Mouse (Mus musculus) hindbrain, embryonic 10.5 days (tissue): ENCODE measurements around the gene Pheta1. TPM values are rescaled to one million over a fixed set of nuclear protein-coding genes. Genes with fewer than 3 reads are reported as not detected.

Source experiments
- DNase-seq: peaks from one replicate; pipeline ENCODE4 v3.0.0-alpha.2; 2017; ENCODE audit warnings: low spot score
- H3K27ac ChIP-seq: fragments of 300-500 bp; sonication (generic); 2 replicates; pipeline ENCODE4 v1.5.1; 2016; ENCODE audit warnings: mild to moderate bottlenecking, moderate library complexity
- H3K27me3 ChIP-seq: fragments of 300-500 bp; sonication (generic); 2 replicates; pipeline ENCODE4 v1.6.1; 2016; ENCODE audit warnings: mild to moderate bottlenecking; ENCODE audit not compliant: poor library complexity, insufficient read depth, severe bottlenecking
- H3K36me3 ChIP-seq: fragments of 300-500 bp; sonication (generic); 2 replicates; pipeline ENCODE4 v1.6.1; 2016; ENCODE audit warnings: mild to moderate bottlenecking, moderate library complexity
- H3K4me1 ChIP-seq: fragments of 300-500 bp; sonication (generic); replicated peaks from 2 replicates; pipeline ENCODE4 v1.6.1; 2016; ENCODE audit warnings: mild to moderate bottlenecking
- H3K4me3 ChIP-seq: fragments of 300-500 bp; sonication (generic); 2 replicates; pipeline ENCODE4 v1.5.1; 2016; ENCODE audit warnings: mild to moderate bottlenecking, moderate library complexity
- H3K9me3 ChIP-seq: fragments of 300-500 bp; sonication (generic); 2 replicates; pipeline ENCODE4 v1.6.1; 2016; ENCODE audit warnings: mild to moderate bottlenecking, moderate library complexity
- WGBS: fragments of 180-500 bp; shearing (Covaris S2); methylation state at CpG from one replicate; pipeline ENCODE4 v1.1.7; 2016; 5-methylcytosine and 5-hydroxymethylcytosine counted together
- polyA plus RNA-seq: library from polyadenylated mRNA; unstranded; fragments of >200 nt; fragmentation: Nextera tagmentation; extraction: Ambion mirVana; gene quantifications from 2 replicates; pipeline ENCODE4 v1.2.1, GENCODE M21; 2016

Pheta1 gene
- polyA plus RNA-seq, 1 experiment from 2014 or later = 54.5 TPM

DNA sequence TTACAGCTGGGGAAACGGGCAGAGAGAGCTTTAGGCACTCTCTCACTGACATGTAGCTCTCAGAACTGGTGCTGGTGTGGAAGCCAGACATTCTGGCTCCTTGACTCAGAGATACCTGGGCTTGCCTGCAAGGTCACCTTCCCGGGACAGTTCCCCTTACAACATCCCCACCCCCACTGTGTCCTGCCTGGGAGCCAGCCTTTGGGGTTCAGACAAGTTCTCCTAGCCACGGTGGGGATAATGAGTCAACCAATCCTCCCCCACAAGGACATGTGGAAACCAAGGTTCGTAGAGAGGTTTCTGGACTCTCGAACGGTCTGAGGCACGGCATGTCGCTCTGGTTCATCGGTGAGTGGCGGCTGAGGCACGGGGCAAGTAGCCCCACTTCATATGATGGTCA lies 8.0 kb downstream of the Pheta1 start:
- DNase-seq = no peak

DNA sequence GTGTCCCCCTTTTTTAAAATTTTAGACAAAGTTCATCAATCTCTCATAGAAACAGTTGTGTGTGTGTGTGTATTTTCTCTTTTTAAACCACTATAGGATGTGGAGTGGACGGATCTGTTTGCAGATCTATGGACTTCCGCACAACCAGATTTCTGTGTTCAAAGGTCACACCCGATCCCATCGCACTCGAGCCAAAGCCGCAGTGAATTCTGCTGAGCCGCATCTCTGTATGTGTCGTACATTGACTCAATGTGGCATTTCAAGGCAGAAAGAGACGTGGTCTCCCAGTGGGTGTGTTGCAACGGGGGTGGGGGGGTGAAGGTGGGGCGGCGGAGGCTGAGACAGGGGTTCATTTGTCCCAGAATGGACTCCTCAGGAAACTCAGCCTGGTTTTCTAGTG lies 9.6 kb downstream of the Pheta1 start:
- Histone ChIP-seq H3K27ac (no peak overlapping the region), H3K4me3 (no peak overlapping the region), H3K27me3 (no peaks in the 10 kb centered on the region), H3K9me3 (peaks cover 12% of the 10 kb centered on the region), H3K4me1 (peaks cover 23% of the 10 kb centered on the region), H3K36me3 (peaks cover 65% of the 10 kb centered on the region)
- no peak for DNase-seq
- WGBS = 90% methylated on average over 12 of the region's 12 CpGs

More for the DNA sequence above, 8.0 kb downstream of the Pheta1 start:
- Histone ChIP-seq H3K27me3 (no peaks in the 10 kb centered on the region), H3K4me1 (peaks cover 33% of the 10 kb centered on the region), H3K36me3 (peaks cover 81% of the 10 kb centered on the region), H3K9me3 (peaks cover 12% of the 10 kb centered on the region), H3K27ac (no peak overlapping the region), H3K4me3 (no peak overlapping the region)
- 88% methylated on average over 11 of the region's 11 CpGs for whole genome bisulfite sequencing

DNA sequence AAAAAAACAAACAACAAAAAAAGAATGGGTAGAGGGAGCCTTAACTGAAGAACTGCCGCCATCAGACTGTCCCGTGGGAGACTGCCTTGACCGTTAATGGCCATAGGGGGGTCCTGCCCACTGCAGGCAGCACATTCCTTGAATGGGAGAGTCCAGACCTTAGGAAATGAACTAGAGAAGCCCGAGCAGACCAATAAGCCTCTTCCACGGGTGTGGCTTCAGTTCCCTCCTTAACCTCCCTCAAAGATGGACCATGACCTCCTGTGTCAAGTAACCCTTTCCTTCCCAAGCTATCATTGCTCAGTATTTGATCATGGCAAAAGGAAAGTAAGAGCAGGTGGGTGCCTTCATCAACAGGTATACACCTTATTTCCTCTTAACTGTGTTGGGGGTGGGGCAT lies 13.2 kb downstream of the Pheta1 start:
- no peak overlapping the region for H3K27ac ChIP-seq
- DNase-seq = no peak
- WGBS = 56% methylated on average over 5 of the region's 5 CpGs
- peaks cover 8% of the 10 kb centered on the region for H3K4me1 ChIP-seq
- peaks cover 12% of the 10 kb centered on the region for H3K9me3 ChIP-seq
- no peak overlapping the region for H3K4me3 ChIP-seq
- peaks cover 9% of the 10 kb centered on the region; the same call in 1 of the 2 replicates for H3K27me3 ChIP-seq
- H3K36me3 ChIP-seq = peaks cover 33% of the 10 kb centered on the region

DNA sequence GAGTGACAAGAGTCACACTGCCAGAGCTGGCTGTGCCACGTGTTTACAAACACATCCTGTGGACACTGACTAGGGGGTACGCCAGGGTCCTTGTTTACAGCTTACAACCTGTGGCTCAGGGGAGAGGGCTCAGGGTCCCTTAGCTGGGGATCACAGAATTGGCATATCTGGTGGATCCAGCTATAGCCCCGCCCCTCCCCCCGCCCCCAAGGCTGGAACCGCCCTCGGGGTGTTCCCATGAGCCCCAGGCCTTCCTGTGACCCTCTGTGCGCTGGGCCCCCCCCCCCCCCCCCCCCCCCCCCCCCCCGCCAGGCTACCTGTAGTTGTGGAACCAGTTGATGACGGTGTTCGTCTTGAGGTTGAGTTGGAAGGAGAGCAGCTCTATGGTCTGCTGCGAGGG lies 15.5 kb downstream of the Pheta1 start:
- peaks cover 34% of the 10 kb centered on the region for H3K36me3 ChIP-seq
- WGBS = 8% methylated on average over 10 of the region's 11 CpGs
- peak overlapping the region; percentile 23; the same call in 1 of the 2 replicates for H3K4me3 ChIP-seq
- H3K27ac ChIP-seq = peak overlapping the region; percentile 35; the same call in 1 of the 2 replicates
- peaks cover 12% of the 10 kb centered on the region for H3K9me3 ChIP-seq
- peaks cover 13% of the 10 kb centered on the region; the same call in 1 of the 2 replicates for H3K27me3 ChIP-seq
- H3K4me1 ChIP-seq = peaks cover 8% of the 10 kb centered on the region
- no peak for DNase-seq

DNA sequence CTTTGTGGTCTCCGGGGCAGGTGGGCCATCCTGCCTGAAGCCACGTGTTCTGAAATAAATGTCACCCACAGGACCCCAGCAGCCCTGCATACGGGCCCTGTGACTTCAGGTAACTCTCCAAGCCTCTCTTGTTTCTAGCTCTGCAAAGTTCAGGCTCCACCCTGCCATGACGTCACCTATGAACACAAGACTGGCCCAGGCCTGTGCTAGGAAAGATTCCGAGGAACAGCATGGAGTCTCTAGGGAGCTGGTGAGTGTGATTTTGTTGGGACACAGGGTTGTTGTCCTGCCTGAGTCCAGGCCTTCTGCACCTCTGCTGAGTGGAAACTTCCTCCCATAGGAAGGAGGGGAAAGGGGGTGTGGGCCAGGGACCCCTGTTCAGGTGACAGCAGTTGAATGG lies 19.2 kb downstream of the Pheta1 start:
- Histone ChIP-seq H3K4me3 (no peak overlapping the region), H3K9me3 (no peaks in the 10 kb centered on the region), H3K36me3 (peaks cover 18% of the 10 kb centered on the region), H3K27ac (no peak overlapping the region), H3K4me1 (peaks cover 8% of the 10 kb centered on the region), H3K27me3 (peaks cover 13% of the 10 kb centered on the region; the same call in 1 of the 2 replicates)
- no peak for DNase-seq
- 71% methylated on average over 5 of the region's 5 CpGs for WGBS

DNA sequence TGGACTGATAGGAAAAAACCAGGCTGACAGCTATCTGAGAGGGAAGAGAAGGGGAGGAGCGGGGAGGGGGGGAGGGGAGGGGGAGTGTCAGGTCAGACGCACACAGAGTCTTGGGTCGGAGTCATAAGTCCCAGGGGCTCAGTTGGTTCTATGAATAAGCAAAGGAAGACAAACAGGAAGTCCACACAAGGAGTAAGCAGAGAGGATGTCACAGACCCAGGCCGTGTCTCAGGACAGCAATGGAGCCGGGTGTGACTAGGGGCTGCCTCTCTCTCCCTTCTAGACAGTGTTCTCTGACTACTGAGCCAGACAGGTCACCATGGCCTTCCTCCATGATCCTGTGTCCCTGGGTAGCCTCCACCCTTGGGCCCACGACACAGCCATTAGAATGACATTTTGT lies 22.0 kb downstream of the Pheta1 start:
- Histone ChIP-seq H3K4me1 (peaks cover 9% of the 10 kb centered on the region), H3K4me3 (no peak overlapping the region), H3K9me3 (no peaks in the 10 kb centered on the region), H3K36me3 (peaks cover 38% of the 10 kb centered on the region), H3K27me3 (peaks cover 24% of the 10 kb centered on the region; the same call in 1 of the 2 replicates), H3K27ac (no peak overlapping the region)
- DNase-seq = no peak
- 74% methylated on average over 6 of the region's 6 CpGs for WGBS

DNA sequence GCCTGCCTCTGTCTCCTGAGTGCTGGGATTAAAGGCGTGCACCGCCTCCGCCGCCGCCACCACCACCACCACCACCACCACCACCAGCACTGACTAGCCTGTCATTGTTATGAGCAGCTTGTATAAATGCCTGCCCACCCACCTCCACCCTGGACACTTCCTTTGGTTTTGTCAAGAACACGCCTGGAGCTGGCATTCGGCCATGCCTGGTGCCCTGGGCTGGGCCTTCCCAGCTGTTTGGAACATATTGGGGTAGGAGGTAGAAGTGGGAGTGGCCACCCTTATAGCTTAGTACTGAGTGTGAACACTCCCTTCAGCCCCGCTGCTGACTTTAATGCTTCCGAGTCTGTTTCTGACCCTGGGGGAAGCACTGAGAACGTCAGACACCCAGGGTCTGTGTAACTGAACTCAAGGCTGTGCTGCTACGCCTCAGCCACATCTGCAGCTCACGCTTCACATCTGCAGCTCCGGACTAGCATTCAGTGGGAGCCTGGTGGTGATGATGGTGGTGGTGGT lies 22.8 kb downstream of the Pheta1 start:
- Histone ChIP-seq H3K36me3 (peaks cover 46% of the 10 kb centered on the region), H3K27ac (no peak overlapping the region), H3K27me3 (peaks cover 20% of the 10 kb centered on the region; the same call in 1 of the 2 replicates), H3K4me3 (no peak overlapping the region), H3K9me3 (no peaks in the 10 kb centered on the region), H3K4me1 (peaks cover 9% of the 10 kb centered on the region)
- WGBS = 91% methylated on average over 13 of the region's 13 CpGs
- no peak for DNase-seq

DNA sequence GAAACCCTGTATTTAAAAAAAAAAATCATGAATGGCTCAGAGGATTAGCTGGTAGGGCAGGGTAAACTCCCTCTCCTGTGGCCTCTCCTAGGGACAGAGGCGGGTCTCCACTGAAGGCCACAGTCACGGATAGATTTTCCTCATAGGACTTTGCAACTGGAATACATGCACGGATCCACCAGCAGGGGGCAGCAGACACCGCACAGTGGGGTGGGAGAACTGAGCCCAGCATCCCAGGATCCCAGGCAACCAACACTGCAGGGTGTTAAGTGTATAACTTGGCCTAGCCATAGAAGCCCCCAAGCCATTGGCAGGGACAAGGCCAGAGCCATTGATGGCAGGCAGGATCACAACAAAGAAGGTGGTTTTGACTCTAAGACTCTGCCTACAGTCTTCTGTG lies 23.4 kb downstream of the Pheta1 start:
- no peaks in the 10 kb centered on the region for H3K9me3 ChIP-seq
- no peak overlapping the region for H3K4me3 ChIP-seq
- 13% methylated on average over 4 of the region's 4 CpGs for WGBS
- H3K27me3 ChIP-seq = peaks cover 20% of the 10 kb centered on the region; the same call in 1 of the 2 replicates
- peak; percentile 86 for DNase-seq
- H3K27ac ChIP-seq = no peak overlapping the region
- peaks cover 9% of the 10 kb centered on the region for H3K4me1 ChIP-seq
- H3K36me3 ChIP-seq = peaks cover 50% of the 10 kb centered on the region

DNA sequence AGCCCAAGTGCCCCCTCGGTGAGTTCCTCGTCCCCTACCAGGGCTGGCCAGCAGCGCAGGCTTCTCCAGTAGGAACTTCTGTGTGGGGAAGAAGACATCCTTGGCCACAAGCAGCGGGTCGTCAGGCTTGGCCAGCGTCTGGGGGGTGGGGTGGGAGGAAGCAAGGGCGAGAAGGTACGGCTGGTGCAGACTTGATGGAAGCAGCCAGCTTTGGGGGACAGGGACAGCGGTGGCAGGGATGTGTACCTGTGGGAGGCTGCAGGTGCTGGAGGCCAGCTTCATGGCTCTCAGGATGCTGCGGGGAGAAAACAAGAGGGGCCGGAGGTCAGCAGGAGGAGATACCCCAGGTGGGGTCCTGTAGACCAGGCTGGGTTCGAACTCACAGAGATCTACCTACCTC lies 26.3 kb downstream of the Pheta1 start:
- Histone ChIP-seq H3K27me3 (peaks cover 16% of the 10 kb centered on the region; the same call in 1 of the 2 replicates), H3K27ac (no peak overlapping the region), H3K9me3 (no peaks in the 10 kb centered on the region), H3K4me3 (no peak overlapping the region), H3K4me1 (peaks cover 12% of the 10 kb centered on the region), H3K36me3 (peaks cover 49% of the 10 kb centered on the region)
- DNase-seq = no peak
- 92% methylated on average over 12 of the region's 12 CpGs for WGBS

DNA sequence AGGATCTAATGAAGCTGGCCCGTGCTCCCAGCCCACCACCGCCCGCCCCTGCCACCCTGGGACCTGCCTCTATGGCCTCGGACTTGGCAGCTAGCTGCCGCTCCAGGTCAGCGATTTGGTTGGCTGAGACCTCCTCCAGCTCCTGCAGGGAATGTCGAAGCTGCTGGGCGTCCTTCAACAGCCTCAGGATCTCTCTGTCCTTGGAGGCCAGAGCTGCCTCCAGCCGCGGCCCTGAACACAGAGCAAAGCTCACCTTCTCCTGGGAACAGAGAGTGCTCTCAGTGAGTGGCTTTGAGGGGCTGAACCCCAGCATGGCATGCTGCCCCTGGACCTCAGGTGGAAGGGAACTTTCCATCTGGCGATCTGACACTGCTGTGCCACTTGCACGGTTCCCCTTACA lies 28.1 kb downstream of the Pheta1 start:
- H3K9me3 ChIP-seq = no peaks in the 10 kb centered on the region
- H3K27ac ChIP-seq = no peak overlapping the region
- 86% methylated on average over 12 of the region's 12 CpGs for WGBS
- H3K36me3 ChIP-seq = peaks cover 50% of the 10 kb centered on the region
- DNase-seq = no peak
- peaks cover 16% of the 10 kb centered on the region; the same call in 1 of the 2 replicates for H3K27me3 ChIP-seq
- H3K4me3 ChIP-seq = no peak overlapping the region
- H3K4me1 ChIP-seq = peaks cover 12% of the 10 kb centered on the region

DNA sequence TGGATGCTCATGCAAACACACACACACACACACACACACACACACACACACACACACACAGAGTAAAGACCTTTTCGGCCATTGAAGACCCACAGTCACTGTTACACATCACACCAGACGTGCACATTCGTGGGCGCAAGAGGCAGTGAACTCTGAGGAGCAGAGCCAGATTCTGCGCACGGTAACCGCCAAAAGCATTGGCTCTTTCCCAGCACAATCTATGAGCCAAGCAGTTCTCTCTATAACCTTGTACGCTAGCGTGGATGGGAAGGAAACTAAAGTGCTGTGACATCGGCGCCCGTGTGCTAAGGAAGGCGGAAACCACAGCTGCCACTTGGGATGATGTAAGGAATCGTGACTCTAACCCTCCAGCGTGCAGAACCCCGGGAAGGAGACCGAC lies 29.9 kb downstream of the Pheta1 start:
- peaks cover 47% of the 10 kb centered on the region for H3K36me3 ChIP-seq
- no peak overlapping the region for H3K27ac ChIP-seq
- no peak for DNase-seq
- 91% methylated on average over 17 of the region's 17 CpGs for WGBS
- peaks cover 15% of the 10 kb centered on the region; the same call in 1 of the 2 replicates for H3K27me3 ChIP-seq
- H3K9me3 ChIP-seq = no peaks in the 10 kb centered on the region
- no peak overlapping the region for H3K4me3 ChIP-seq
- H3K4me1 ChIP-seq = peaks cover 14% of the 10 kb centered on the region

DNA sequence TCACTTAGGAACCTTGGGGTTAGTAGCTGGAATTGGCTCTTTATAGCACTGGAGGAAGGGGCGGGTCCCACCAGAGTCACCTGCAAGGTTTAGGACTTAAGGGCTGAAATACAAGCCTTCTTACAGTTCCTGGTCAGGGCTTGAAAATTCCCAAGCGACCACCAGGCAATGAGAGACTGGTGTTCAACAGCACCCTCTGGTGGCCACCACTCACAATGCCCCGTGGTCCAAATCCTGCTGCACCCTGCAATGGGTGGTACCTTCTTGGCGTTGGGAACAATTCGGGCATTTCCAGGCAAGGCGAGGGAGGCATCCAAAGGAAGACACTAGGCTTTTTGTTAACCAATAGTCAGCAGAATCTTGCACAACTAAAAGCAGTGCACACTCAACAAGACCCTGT lies 30.4 kb downstream of the Pheta1 start:
- no peaks in the 10 kb centered on the region for H3K9me3 ChIP-seq
- H3K4me3 ChIP-seq = no peak overlapping the region
- peaks cover 10% of the 10 kb centered on the region; the same call in 1 of the 2 replicates for H3K27me3 ChIP-seq
- WGBS = 59% methylated on average over 6 of the region's 6 CpGs
- no peak for DNase-seq
- H3K27ac ChIP-seq = no peak overlapping the region
- peaks cover 42% of the 10 kb centered on the region for H3K36me3 ChIP-seq
- peaks cover 14% of the 10 kb centered on the region for H3K4me1 ChIP-seq

DNA sequence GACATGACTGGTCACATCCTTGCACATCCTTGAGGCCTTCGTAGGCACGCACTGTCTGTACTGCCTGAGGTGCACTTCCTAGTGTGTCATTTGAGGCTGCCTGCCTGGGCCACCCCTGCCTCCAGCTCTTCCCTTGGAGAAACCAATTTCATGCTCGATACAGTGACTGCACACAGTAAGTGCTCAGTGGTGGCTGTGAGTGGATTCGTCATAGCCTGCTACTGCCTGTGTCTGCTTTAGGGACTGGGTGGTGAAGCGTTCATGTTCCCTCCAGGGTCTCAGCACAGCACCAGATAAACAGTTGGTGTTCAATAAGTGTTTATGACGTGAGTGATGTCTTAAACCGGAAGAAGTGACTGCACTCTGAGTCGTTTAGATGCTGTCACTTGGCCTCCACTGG lies 34.6 kb downstream of the Pheta1 start:
- Histone ChIP-seq H3K27me3 (no peaks in the 10 kb centered on the region), H3K4me3 (no peak overlapping the region), H3K9me3 (peaks cover 14% of the 10 kb centered on the region), H3K36me3 (peaks cover 43% of the 10 kb centered on the region), H3K27ac (no peak overlapping the region), H3K4me1 (peaks cover 10% of the 10 kb centered on the region)
- WGBS = 71% methylated on average over 8 of the region's 8 CpGs
- DNase-seq = no peak

DNA sequence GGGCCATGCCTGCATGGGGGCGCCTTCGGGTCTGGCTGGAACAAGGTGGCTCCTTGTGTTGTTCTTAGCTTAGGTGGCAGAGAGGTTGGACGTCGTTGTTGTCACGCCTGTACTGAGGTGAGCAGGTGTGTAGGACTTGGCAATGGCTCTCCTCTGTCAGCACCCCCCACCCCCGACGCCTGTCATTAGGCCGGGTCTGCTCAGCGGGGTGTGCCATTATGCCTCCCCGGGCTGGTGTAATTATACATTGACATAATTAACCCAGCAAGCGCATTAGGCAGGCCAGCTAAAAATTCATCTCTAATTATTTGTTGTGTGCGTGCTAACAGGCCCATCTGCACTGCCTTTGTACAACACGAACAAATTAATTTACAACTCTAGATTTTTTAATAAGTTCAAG lies 40.6 kb downstream of the Pheta1 start:
- Histone ChIP-seq H3K27ac (no peak overlapping the region), H3K4me3 (no peak overlapping the region), H3K27me3 (peaks cover 16% of the 10 kb centered on the region), H3K36me3 (peaks cover 21% of the 10 kb centered on the region), H3K4me1 (peaks cover 22% of the 10 kb centered on the region), H3K9me3 (peaks cover 15% of the 10 kb centered on the region)
- 53% methylated on average over 13 of the region's 13 CpGs for WGBS
- no peak for DNase-seq
